Mouse (Mus musculus): Measurements from ENCODE around the gene Rimbp2. TPM values are rescaled to one million over a fixed set of nuclear protein-coding genes. Genes with fewer than 3 reads are reported as not detected.

Gene Rimbp2
- total and polyA plus RNA-seq, 3 experiments: not detected

- in situ Hi-C loops (cut with MboI; ENCODE audit: low pct_ligation_motif_present, low pct_unique_long_range_greater_than_20kb, low sequenced_read_pairs) (no loop called here), dilution Hi-C loops (cut with MboI; ENCODE audit: extremely low pct_ligation_motif_present, extremely low pct_unique_long_range_greater_than_20kb, low sequenced_read_pairs) (no loop called here)
- H3K9ac ChIP-seq (ENCODE audit: insufficient read depth, low read depth): no peak overlapping the region
- TF ChIP-seq JUN (IDR thresholded peaks at IDR 0.05; ENCODE audit: insufficient read depth, low read depth, low read length) (no peak), UBTF (IDR thresholded peaks at IDR 0.05; ENCODE audit: low read depth, low read length) (no peak), ZMIZ1 (IDR thresholded peaks at IDR 0.05; ENCODE audit: low read depth, low read length) (no peak), MAFK (IDR thresholded peaks at IDR 0.05; ENCODE audit: insufficient replicate concordance, low read length) (no peak), PAX5 (IDR thresholded peaks at IDR 0.05; ENCODE audit: low read length) (no peak), SIN3A (IDR thresholded peaks at IDR 0.05; ENCODE audit: low read length) (no peak)
- H3K4me1 ChIP-seq (ENCODE audit: control insufficient read depth in 1 of 2, insufficient read depth in 2 of 2): no peaks in the 10 kb centered on the region
- H3K4me3 ChIP-seq (replicated peaks in 1 of 3; ENCODE audit: low read depth in 2 of 3, low read length in 2 of 3, poor library complexity in 1 of 3): no peak overlapping the region
- H3K27me3 ChIP-seq (replicated peaks): no peaks in the 10 kb centered on the region
- no peaks in the 10 kb centered on the region for H3K36me3 ChIP-seq (replicated peaks in 1 of 2; ENCODE audit: control insufficient read depth in 1 of 2, insufficient read depth in 1 of 2, low read length in 1 of 2)
- no peak overlapping the region for H3K27ac ChIP-seq (ENCODE audit: insufficient read depth, low read depth)
- no peak for DNase-seq (ENCODE audit: extremely low read depth)
- H3K79me2 ChIP-seq (replicated peaks; ENCODE audit: control insufficient read depth, extremely low read depth, insufficient read depth, poor library complexity, severe bottlenecking): no peaks in the 10 kb centered on the region
- peaks cover 76% of the 10 kb centered on the region for H3K9me3 ChIP-seq (replicated peaks; ENCODE audit: low read length)
- H3K4me2 ChIP-seq (ENCODE audit: insufficient read depth, low read depth, poor library complexity, severe bottlenecking): no peak overlapping the region
These were observed 40.9 kb downstream of the Rimbp2 start for GRCm38 (mm10) chr5:128912374-128912773.

- TF ChIP-seq JUN (IDR thresholded peaks at IDR 0.05; ENCODE audit: insufficient read depth, low read depth, low read length) (no peak), CHD1 (IDR thresholded peaks at IDR 0.05; ENCODE audit: low read depth, low read length) (no peak), ETS1 (conservative IDR thresholded peaks at IDR 0.05; ENCODE audit: low read depth, low read length) (no peak)
- no peak overlapping the region for H3K4me2 ChIP-seq (ENCODE audit: insufficient read depth, low read depth, poor library complexity, severe bottlenecking)
- H3K9ac ChIP-seq (ENCODE audit: insufficient read depth, low read depth): no peak overlapping the region
- dilution Hi-C loops (cut with MboI; ENCODE audit: extremely low pct_ligation_motif_present, extremely low pct_unique_long_range_greater_than_20kb, low sequenced_read_pairs): no loop called here
- no peak overlapping the region for H3K4me3 ChIP-seq (replicated peaks in 1 of 3; ENCODE audit: low read depth in 2 of 3, low read length in 2 of 3, poor library complexity in 1 of 3)
- no peaks in the 10 kb centered on the region for H3K36me3 ChIP-seq (replicated peaks in 1 of 2; ENCODE audit: control insufficient read depth in 1 of 2, insufficient read depth in 1 of 2, low read length in 1 of 2)
- H3K9me3 ChIP-seq (replicated peaks; ENCODE audit: low read length): peaks cover 76% of the 10 kb centered on the region
- H3K79me2 ChIP-seq (replicated peaks; ENCODE audit: control insufficient read depth, extremely low read depth, insufficient read depth, poor library complexity, severe bottlenecking): no peaks in the 10 kb centered on the region
- H3K27ac ChIP-seq (ENCODE audit: insufficient read depth, low read depth): no peak overlapping the region
- in situ Hi-C loops (cut with MboI; ENCODE audit: low pct_ligation_motif_present, low pct_unique_long_range_greater_than_20kb, low sequenced_read_pairs): no loop called here
- no peaks in the 10 kb centered on the region for H3K4me1 ChIP-seq (ENCODE audit: control insufficient read depth in 1 of 2, insufficient read depth in 2 of 2)
- DNase-seq (ENCODE audit: extremely low read depth): no peak
- no peaks in the 10 kb centered on the region for H3K27me3 ChIP-seq (replicated peaks)
These were observed 41.7 kb downstream of the Rimbp2 start for GRCm38 (mm10) chr5:128911593-128911992.

GRCm38 (mm10) chr5:128904113-128904512, 49.2 kb downstream of the Rimbp2 start:
- Histone ChIP-seq H3K4me3 (replicated peaks in 1 of 3; ENCODE audit: low read depth in 2 of 3, low read length in 2 of 3, poor library complexity in 1 of 3) (no peak overlapping the region), H3K4me1 (ENCODE audit: control insufficient read depth in 1 of 2, insufficient read depth in 2 of 2) (no peaks in the 10 kb centered on the region), H3K27me3 (replicated peaks) (no peaks in the 10 kb centered on the region), H3K27ac (ENCODE audit: insufficient read depth, low read depth) (no peak overlapping the region), H3K9me3 (replicated peaks; ENCODE audit: low read length) (peaks cover 87% of the 10 kb centered on the region), H3K9ac (ENCODE audit: insufficient read depth, low read depth) (no peak overlapping the region), H3K4me2 (ENCODE audit: insufficient read depth, low read depth, poor library complexity, severe bottlenecking) (no peak overlapping the region), H3K79me2 (replicated peaks; ENCODE audit: control insufficient read depth, extremely low read depth, insufficient read depth, poor library complexity, severe bottlenecking) (no peaks in the 10 kb centered on the region), H3K36me3 (replicated peaks in 1 of 2; ENCODE audit: control insufficient read depth in 1 of 2, insufficient read depth in 1 of 2, low read length in 1 of 2) (no peaks in the 10 kb centered on the region)
- no peak for DNase-seq (ENCODE audit: extremely low read depth)
- in situ Hi-C loops (cut with MboI; ENCODE audit: low pct_ligation_motif_present, low pct_unique_long_range_greater_than_20kb, low sequenced_read_pairs): no loop called here
- TF ChIP-seq PAX5 (IDR thresholded peaks at IDR 0.05; ENCODE audit: low read length): no peak
- no peak for TF ChIP-seq GABPA (IDR thresholded peaks at IDR 0.05; ENCODE audit: insufficient replicate concordance, low read depth, low read length)
- dilution Hi-C loops (cut with MboI; ENCODE audit: extremely low pct_ligation_motif_present, extremely low pct_unique_long_range_greater_than_20kb, low sequenced_read_pairs): no loop called here
